Mouse (Mus musculus): ENCODE data around the gene Atp6v0d1. TPM values are rescaled to one million over a fixed set of nuclear protein-coding genes. Genes with fewer than 3 reads are reported as not detected.

The Atp6v0d1 gene
- polyA plus RNA-seq, 1 experiment from 2014 or later = 82.9 TPM

GRCm38 (mm10) chr8:105552032-105552431 is 13.8 kb downstream of the Atp6v0d1 start:
- 90% methylated on average over 2 of the region's 2 CpGs for WGBS

GRCm38 (mm10) chr8:105550083-105550482 is 15.8 kb downstream of the Atp6v0d1 start:
- H3K4me3 ChIP-seq (ENCODE audit: low read depth, low read length) = no peak overlapping the region
- no peak overlapping the region for H3K9ac ChIP-seq (replicated peaks; ENCODE audit: low read depth, low read length)
- H3K4me1 ChIP-seq (ENCODE audit: control insufficient read depth, insufficient read depth, low read length) = peaks cover 5% of the 10 kb centered on the region; the same call in 1 of the 2 replicates
- 52% methylated on average over 2 of the region's 2 CpGs for WGBS
- no peak overlapping the region for H3K4me2 ChIP-seq (replicated peaks; ENCODE audit: low read depth, low read length)
- no peaks in the 10 kb centered on the region for H3K36me3 ChIP-seq (ENCODE audit: control insufficient read depth, insufficient read depth, low read length)
- H3K27ac ChIP-seq (ENCODE audit: low read length) = no peak overlapping the region
- no peaks in the 10 kb centered on the region for H3K27me3 ChIP-seq (ENCODE audit: control insufficient read depth, insufficient read depth, low read length)
- H3K9me3 ChIP-seq (ENCODE audit: control insufficient read depth, low read depth, low read length) = no peaks in the 10 kb centered on the region
- no peak for ATAC-seq (ENCODE audit: insufficient number of reproducible peaks, insufficient read depth, low FRiP score, low read depth)

More at GRCm38 (mm10) chr8:105552032-105552431, 13.8 kb downstream of the Atp6v0d1 start:
- Histone ChIP-seq H3K9ac (replicated peaks; ENCODE audit: low read depth, low read length) (no peak overlapping the region), H3K4me3 (ENCODE audit: low read depth, low read length) (no peak overlapping the region), H3K4me1 (ENCODE audit: control insufficient read depth, insufficient read depth, low read length) (0 out of 2 replicates have a peak, but pooled peaks cover 2% of the 10 kb centered on the region), H3K4me2 (replicated peaks; ENCODE audit: low read depth, low read length) (no peak overlapping the region), H3K27me3 (ENCODE audit: control insufficient read depth, insufficient read depth, low read length) (no peaks in the 10 kb centered on the region), H3K36me3 (ENCODE audit: control insufficient read depth, insufficient read depth, low read length) (no peaks in the 10 kb centered on the region), H3K9me3 (ENCODE audit: control insufficient read depth, low read depth, low read length) (no peaks in the 10 kb centered on the region), H3K27ac (ENCODE audit: low read length) (no peak overlapping the region)
- no peak for ATAC-seq (ENCODE audit: insufficient number of reproducible peaks, insufficient read depth, low FRiP score, low read depth)

GRCm38 (mm10) chr8:105549506-105549905 is 16.3 kb downstream of the Atp6v0d1 start:
- Histone ChIP-seq H3K4me2 (replicated peaks; ENCODE audit: low read depth, low read length) (no peak overlapping the region), H3K4me1 (ENCODE audit: control insufficient read depth, insufficient read depth, low read length) (peaks cover 10% of the 10 kb centered on the region; the same call in 1 of the 2 replicates), H3K4me3 (ENCODE audit: low read depth, low read length) (no peak overlapping the region), H3K9me3 (ENCODE audit: control insufficient read depth, low read depth, low read length) (no peaks in the 10 kb centered on the region), H3K9ac (replicated peaks; ENCODE audit: low read depth, low read length) (no peak overlapping the region), H3K27me3 (ENCODE audit: control insufficient read depth, insufficient read depth, low read length) (no peaks in the 10 kb centered on the region), H3K36me3 (ENCODE audit: control insufficient read depth, insufficient read depth, low read length) (no peaks in the 10 kb centered on the region), H3K27ac (ENCODE audit: low read length) (no peak overlapping the region)
- ATAC-seq (ENCODE audit: insufficient number of reproducible peaks, insufficient read depth, low FRiP score, low read depth) = no peak
- WGBS = 81% methylated on average over 1 of the region's 1 CpGs

GRCm38 (mm10) chr8:105546384-105547350 is 19.2 kb downstream of the Atp6v0d1 start:
- Histone ChIP-seq H3K36me3 (ENCODE audit: control insufficient read depth, insufficient read depth, low read length) (no peaks in the 10 kb centered on the region), H3K4me1 (ENCODE audit: control insufficient read depth, insufficient read depth, low read length) (peaks cover 15% of the 10 kb centered on the region; the same call in 1 of the 2 replicates), H3K27ac (ENCODE audit: low read length) (no peak overlapping the region), H3K4me3 (ENCODE audit: low read depth, low read length) (no peak overlapping the region), H3K27me3 (ENCODE audit: control insufficient read depth, insufficient read depth, low read length) (no peaks in the 10 kb centered on the region), H3K9me3 (ENCODE audit: control insufficient read depth, low read depth, low read length) (no peaks in the 10 kb centered on the region), H3K4me2 (replicated peaks; ENCODE audit: low read depth, low read length) (no peak overlapping the region), H3K9ac (replicated peaks; ENCODE audit: low read depth, low read length) (no peak overlapping the region)
- 77% methylated on average over 6 of the region's 6 CpGs for WGBS
- ATAC-seq (ENCODE audit: insufficient number of reproducible peaks, insufficient read depth, low FRiP score, low read depth) = no peak

GRCm38 (mm10) chr8:105545249-105545648 is 20.6 kb downstream of the Atp6v0d1 start:
- H3K4me2 ChIP-seq (replicated peaks; ENCODE audit: low read depth, low read length) = no peak overlapping the region
- no peaks in the 10 kb centered on the region for H3K27me3 ChIP-seq (ENCODE audit: control insufficient read depth, insufficient read depth, low read length)
- H3K4me3 ChIP-seq (ENCODE audit: low read depth, low read length) = no peak overlapping the region
- ATAC-seq (ENCODE audit: insufficient number of reproducible peaks, insufficient read depth, low FRiP score, low read depth) = no peak
- 79% methylated on average over 3 of the region's 3 CpGs for WGBS
- no peak overlapping the region for H3K27ac ChIP-seq (ENCODE audit: low read length)
- H3K36me3 ChIP-seq (ENCODE audit: control insufficient read depth, insufficient read depth, low read length) = no peaks in the 10 kb centered on the region
- H3K9me3 ChIP-seq (ENCODE audit: control insufficient read depth, low read depth, low read length) = no peaks in the 10 kb centered on the region
- H3K4me1 ChIP-seq (ENCODE audit: control insufficient read depth, insufficient read depth, low read length) = peaks cover 15% of the 10 kb centered on the region; the same call in 1 of the 2 replicates
- H3K9ac ChIP-seq (replicated peaks; ENCODE audit: low read depth, low read length) = no peak overlapping the region

- H3K4me3 ChIP-seq (ENCODE audit: low read depth, low read length) = no peak overlapping the region
- H3K27me3 ChIP-seq (ENCODE audit: control insufficient read depth, insufficient read depth, low read length) = no peaks in the 10 kb centered on the region
- H3K4me2 ChIP-seq (replicated peaks; ENCODE audit: low read depth, low read length) = no peak overlapping the region
- H3K27ac ChIP-seq (ENCODE audit: low read length) = no peak overlapping the region
- no peak overlapping the region for H3K9ac ChIP-seq (replicated peaks; ENCODE audit: low read depth, low read length)
- 47% methylated on average over 7 of the region's 7 CpGs for WGBS
- no peaks in the 10 kb centered on the region for H3K36me3 ChIP-seq (ENCODE audit: control insufficient read depth, insufficient read depth, low read length)
- peaks cover 15% of the 10 kb centered on the region; the same call in 1 of the 2 replicates for H3K4me1 ChIP-seq (ENCODE audit: control insufficient read depth, insufficient read depth, low read length)
- no peak for ATAC-seq (ENCODE audit: insufficient number of reproducible peaks, insufficient read depth, low FRiP score, low read depth)
- no peaks in the 10 kb centered on the region for H3K9me3 ChIP-seq (ENCODE audit: control insufficient read depth, low read depth, low read length)
These were observed 21.2 kb downstream of the Atp6v0d1 start for GRCm38 (mm10) chr8:105544544-105545205.

GRCm38 (mm10) chr8:105543703-105544102 is 22.1 kb downstream of the Atp6v0d1 start:
- Histone ChIP-seq H3K27ac (ENCODE audit: low read length) (no peak overlapping the region), H3K9ac (replicated peaks; ENCODE audit: low read depth, low read length) (no peak overlapping the region), H3K36me3 (ENCODE audit: control insufficient read depth, insufficient read depth, low read length) (peaks cover 2% of the 10 kb centered on the region; the same call in 1 of the 2 replicates), H3K9me3 (ENCODE audit: control insufficient read depth, low read depth, low read length) (no peaks in the 10 kb centered on the region), H3K27me3 (ENCODE audit: control insufficient read depth, insufficient read depth, low read length) (no peaks in the 10 kb centered on the region), H3K4me3 (ENCODE audit: low read depth, low read length) (no peak overlapping the region), H3K4me2 (replicated peaks; ENCODE audit: low read depth, low read length) (no peak overlapping the region), H3K4me1 (ENCODE audit: control insufficient read depth, insufficient read depth, low read length) (peaks cover 15% of the 10 kb centered on the region; the same call in 1 of the 2 replicates)
- ATAC-seq (ENCODE audit: insufficient number of reproducible peaks, insufficient read depth, low FRiP score, low read depth) = no peak
- WGBS = 38% methylated on average over 1 of the region's 1 CpGs

GRCm38 (mm10) chr8:105542808-105543207 is 23.0 kb downstream of the Atp6v0d1 start:
- Histone ChIP-seq H3K36me3 (ENCODE audit: control insufficient read depth, insufficient read depth, low read length) (peaks cover 7% of the 10 kb centered on the region; the same call in 1 of the 2 replicates), H3K27ac (ENCODE audit: low read length) (no peak overlapping the region), H3K9ac (replicated peaks; ENCODE audit: low read depth, low read length) (no peak overlapping the region), H3K4me3 (ENCODE audit: low read depth, low read length) (no peak overlapping the region), H3K9me3 (ENCODE audit: control insufficient read depth, low read depth, low read length) (no peaks in the 10 kb centered on the region), H3K4me2 (replicated peaks; ENCODE audit: low read depth, low read length) (no peak overlapping the region), H3K27me3 (ENCODE audit: control insufficient read depth, insufficient read depth, low read length) (no peaks in the 10 kb centered on the region), H3K4me1 (ENCODE audit: control insufficient read depth, insufficient read depth, low read length) (peaks cover 15% of the 10 kb centered on the region; the same call in 1 of the 2 replicates)
- no peak for ATAC-seq (ENCODE audit: insufficient number of reproducible peaks, insufficient read depth, low FRiP score, low read depth)
- WGBS = 93% methylated on average over 2 of the region's 2 CpGs

Measured in stomach, embryonic 14.5 days (tissue).